Mouse (Mus musculus): Measurements from ENCODE around the gene Ube2m.

The Ube2m gene

GRCm38 (mm10) chr7:13037901-13038555, at the start of gene Ube2m:
Ube2m (minus strand) TSS chr7:13038275.
- DNase-seq (ENCODE audit: low read depth, low spot score) = peak; percentile 99

GRCm38 (mm10) chr7:13072293-13072692, 34.2 kb upstream of the Ube2m start:
- DNase-seq (ENCODE audit: low read depth, low spot score) = no peak

GRCm38 (mm10) chr7:13063399-13063798, 25.3 kb upstream of the Ube2m start:
- peak; percentile 68 for DNase-seq (ENCODE audit: low read depth, low spot score)

- DNase-seq (ENCODE audit: low read depth, low spot score) = no peak
Observed at GRCm38 (mm10) chr7:13059536-13059935, 21.5 kb upstream of the Ube2m start.

- no peak for DNase-seq (ENCODE audit: low read depth, low spot score)
Observed at GRCm38 (mm10) chr7:13056913-13057700, 19.0 kb upstream of the Ube2m start.

- peak; percentile 97 for DNase-seq (ENCODE audit: low read depth, low spot score)
Observed at GRCm38 (mm10) chr7:13054287-13055010, 16.4 kb upstream of the Ube2m start, which contains the start of gene Mzf1. Mzf1 (minus strand) TSS chr7:13054764.

GRCm38 (mm10) chr7:13053961-13054286, 15.8 kb upstream of the Ube2m start:
- no peak for DNase-seq (ENCODE audit: low read depth, low spot score)

- DNase-seq (ENCODE audit: low read depth, low spot score) = no peak
Observed at GRCm38 (mm10) chr7:13053501-13053900, 15.4 kb upstream of the Ube2m start.

- no peak for DNase-seq (ENCODE audit: low read depth, low spot score)
Observed at GRCm38 (mm10) chr7:13053001-13053400, 14.9 kb upstream of the Ube2m start.

GRCm38 (mm10) chr7:13046084-13046483, 8.0 kb upstream of the Ube2m start:
- peak; percentile 87 for DNase-seq (ENCODE audit: low read depth, low spot score)

- no peak for DNase-seq (ENCODE audit: low read depth, low spot score)
Observed at GRCm38 (mm10) chr7:13044254-13044625, 6.2 kb upstream of the Ube2m start.

GRCm38 (mm10) chr7:13043445-13044253, 5.6 kb upstream of the Ube2m start:
- no peak for DNase-seq (ENCODE audit: low read depth, low spot score)

GRCm38 (mm10) chr7:13043120-13043444, 5.0 kb upstream of the Ube2m start:
- no peak for DNase-seq (ENCODE audit: low read depth, low spot score)

GRCm38 (mm10) chr7:13042511-13042910, 4.4 kb upstream of the Ube2m start:
- no peak for DNase-seq (ENCODE audit: low read depth, low spot score)

- no peak for DNase-seq (ENCODE audit: low read depth, low spot score)
Observed at GRCm38 (mm10) chr7:13041256-13041655, 3.2 kb upstream of the Ube2m start.

- no peak for DNase-seq (ENCODE audit: low read depth, low spot score)
Observed at GRCm38 (mm10) chr7:13039181-13039580, 1.1 kb upstream of the Ube2m start.

- DNase-seq (ENCODE audit: low read depth, low spot score) = no peak
Observed at GRCm38 (mm10) chr7:13038621-13039169, 620 bp upstream of the Ube2m start.

- DNase-seq (ENCODE audit: low read depth, low spot score) = no peak
Observed at GRCm38 (mm10) chr7:13037366-13037765, 709 bp downstream of the Ube2m start.

- DNase-seq (ENCODE audit: low read depth, low spot score) = no peak
Observed at GRCm38 (mm10) chr7:13036806-13037205, 1.3 kb downstream of the Ube2m start.

- DNase-seq (ENCODE audit: low read depth, low spot score) = no peak
Observed at GRCm38 (mm10) chr7:13035211-13035855, 2.7 kb downstream of the Ube2m start.
